Mouse (Mus musculus) liver, adult (tissue): ENCODE results near the gene Lpp.
A peak's percentile ranks its signal among the peaks of the same experiment; 100 is the strongest.

Experiments used
- GATA4 ChIP-seq: IDR thresholded peaks from 2 replicates; pipeline ENCODE4 v1.6.1; 2014; ENCODE audit warnings: mild to moderate bottlenecking, low read length; ENCODE audit not compliant: insufficient replicate concordance

Lpp gene

DNA sequence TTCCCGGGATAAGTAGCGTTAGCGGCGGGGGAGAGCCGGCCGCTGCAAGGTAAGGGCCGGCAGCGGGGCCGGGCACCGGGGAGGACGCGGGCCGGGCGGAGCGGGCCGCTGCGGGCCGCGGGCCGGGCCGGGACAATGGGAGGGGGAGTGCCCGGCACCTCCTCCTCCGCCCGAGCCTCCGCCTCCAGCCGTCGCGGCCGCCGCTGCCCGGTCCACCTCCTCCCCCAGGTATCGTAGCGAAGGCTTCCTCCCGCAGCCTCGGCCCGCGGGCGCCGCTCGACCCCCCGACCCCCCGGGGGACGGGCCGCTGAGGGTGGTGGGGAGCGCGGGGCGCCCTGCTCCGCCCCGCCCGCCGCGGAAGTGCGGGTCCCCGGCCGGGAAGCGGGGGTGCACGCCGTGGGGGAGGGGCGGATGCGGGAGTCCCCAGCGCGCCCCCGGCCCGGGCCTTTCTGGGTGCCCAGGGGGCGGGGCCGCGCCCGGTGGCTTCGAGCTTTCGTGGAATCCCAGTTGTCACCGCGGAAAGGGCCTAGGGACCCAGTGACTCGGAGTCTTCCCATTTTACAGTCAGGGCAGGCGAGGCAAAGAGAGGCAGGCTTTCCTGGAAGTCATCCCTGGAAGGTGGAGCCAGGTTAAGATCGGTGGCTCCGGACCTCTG, 376 bp downstream of the Lpp start:
- TF ChIP-seq GATA4 = no peak

DNA sequence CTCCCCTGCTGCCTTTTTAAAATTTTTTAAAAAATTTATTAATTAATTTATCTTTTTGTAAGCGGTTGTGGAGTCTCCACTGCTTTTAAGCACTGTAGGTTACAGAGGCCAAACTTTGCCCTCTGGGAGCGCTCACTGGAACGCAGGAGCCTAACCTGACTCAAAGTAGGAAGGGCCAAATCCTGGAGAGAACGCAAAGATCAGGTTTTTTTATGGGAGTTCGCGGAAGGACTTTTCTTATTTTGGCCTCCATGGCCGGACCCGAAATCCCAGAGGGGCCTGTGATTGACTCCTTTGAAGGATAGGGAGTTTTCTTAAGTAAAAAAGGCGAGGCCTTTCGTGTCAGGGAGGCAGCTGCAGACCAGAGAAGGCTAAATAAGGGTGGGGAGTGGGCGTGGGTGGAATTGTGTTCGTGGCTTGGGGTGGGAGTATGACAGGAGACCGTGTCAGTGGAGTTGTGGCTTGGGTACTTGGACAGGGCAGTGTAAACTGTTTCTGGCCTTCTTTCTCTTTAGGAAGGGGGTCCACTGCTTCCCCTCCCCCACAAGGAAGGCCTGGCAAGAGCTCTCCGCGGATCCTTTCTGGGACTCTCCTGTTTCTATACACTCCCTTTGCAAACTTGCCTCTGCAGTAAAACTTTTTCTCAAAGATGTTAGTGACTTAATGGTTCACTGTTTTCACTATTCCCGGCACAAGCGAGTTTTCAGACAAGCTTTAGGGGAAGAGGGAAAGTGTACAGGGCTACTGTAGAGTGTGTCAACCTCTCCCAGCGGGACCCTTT, 1.1 kb downstream of the Lpp start:
- no peak for TF ChIP-seq GATA4

DNA sequence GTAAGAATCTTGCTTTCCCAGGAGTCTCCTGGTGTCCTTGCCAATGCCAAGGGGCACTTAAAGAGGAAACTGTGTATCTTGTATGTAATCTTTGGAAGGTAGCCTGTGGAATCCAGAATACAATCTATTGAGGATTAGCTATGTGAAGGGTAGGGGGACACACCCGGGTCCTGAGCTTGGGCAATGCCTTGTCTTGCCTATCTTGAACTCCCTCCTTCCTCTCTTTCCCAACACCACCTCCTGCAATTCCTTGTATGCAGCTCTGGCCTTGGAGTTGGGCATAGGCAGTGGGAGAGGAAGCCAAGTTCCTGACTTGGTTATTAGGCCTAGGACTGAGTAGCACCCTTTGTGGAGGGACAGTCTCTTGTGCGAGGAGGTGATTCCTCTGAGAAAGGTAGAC, 1.8 kb downstream of the Lpp start:
- no peak for TF ChIP-seq GATA4

DNA sequence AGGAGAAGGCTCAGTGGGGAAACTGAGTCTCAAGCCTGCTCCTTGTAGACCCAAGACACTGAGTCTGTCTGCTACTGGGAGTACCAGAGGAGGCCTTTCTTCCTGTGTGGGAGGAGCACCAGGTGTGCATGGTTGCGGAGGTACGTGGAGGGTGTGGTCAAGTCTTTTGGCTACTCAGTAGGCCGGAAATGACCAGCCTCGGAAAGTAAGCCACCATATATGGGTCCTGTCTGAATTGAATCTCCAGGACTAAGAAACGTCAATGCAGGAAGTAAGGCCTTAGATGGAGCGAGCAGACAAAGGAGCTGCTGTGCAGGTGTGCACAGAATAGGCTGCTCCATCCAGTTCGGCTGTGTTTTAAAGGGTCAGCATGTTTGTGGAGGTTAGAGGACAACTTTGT, 3.2 kb downstream of the Lpp start:
- no peak for TF ChIP-seq GATA4

DNA sequence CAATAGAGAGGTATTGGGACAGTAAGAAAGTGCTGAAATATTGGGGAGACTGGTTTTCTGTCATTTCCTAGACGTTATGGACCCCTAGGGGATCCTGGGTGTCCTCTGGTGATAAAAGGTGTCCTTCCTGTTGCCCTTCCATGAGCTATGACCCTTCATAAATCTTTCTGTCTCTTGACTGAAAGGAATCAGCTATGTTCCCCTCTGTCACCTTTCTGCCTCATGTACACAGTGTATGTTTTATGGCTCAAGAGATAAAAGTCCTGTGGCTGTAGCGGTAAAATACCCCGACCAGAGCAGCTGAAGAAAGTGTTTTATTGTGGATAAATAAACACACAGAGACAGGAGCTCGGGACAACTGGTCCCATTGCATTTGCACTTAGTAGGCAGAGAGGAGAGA, 5.2 kb downstream of the Lpp start:
- TF ChIP-seq GATA4 = no peak

DNA sequence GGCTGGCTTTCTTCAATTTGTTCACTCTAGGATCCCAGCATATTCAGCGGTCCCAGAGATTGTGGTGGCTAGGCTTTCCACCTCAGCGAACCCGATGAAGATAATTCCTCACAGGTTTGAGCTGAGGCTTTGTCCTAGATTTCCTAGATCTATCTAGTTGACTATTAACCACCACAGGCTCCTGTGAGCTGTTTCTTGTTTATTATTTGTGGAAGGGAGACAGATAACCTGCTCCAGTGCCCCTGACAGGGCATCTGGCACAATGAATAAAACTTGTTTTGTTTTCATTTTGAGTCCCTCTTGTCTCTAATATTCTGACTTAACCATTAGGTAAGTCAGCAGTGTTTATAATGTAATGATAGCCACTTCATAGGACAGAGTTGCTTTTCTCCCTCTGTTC, 5.6 kb downstream of the Lpp start:
- peak; percentile 60; the same call in 1 of the 2 replicates for TF ChIP-seq GATA4

DNA sequence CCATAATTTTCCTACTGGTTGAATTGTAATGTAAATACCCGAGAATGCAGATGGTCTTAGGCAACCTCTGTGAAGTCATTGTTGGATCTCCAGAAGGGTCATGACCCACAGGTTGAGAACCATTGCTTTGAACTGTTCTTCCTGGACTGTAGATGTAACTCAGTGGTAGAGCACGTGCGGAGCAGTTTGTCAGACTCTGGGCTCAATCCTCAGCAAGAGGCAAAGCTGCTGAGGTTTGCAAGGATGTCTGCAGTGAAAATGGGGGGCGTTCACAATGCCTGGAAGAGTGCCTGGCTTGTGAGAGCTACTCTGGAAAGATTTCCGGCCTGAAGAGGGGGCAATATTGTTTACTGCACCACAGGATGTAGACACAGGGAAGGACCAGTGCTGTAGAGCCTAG, 6.2 kb downstream of the Lpp start:
- TF ChIP-seq GATA4 = no peak

DNA sequence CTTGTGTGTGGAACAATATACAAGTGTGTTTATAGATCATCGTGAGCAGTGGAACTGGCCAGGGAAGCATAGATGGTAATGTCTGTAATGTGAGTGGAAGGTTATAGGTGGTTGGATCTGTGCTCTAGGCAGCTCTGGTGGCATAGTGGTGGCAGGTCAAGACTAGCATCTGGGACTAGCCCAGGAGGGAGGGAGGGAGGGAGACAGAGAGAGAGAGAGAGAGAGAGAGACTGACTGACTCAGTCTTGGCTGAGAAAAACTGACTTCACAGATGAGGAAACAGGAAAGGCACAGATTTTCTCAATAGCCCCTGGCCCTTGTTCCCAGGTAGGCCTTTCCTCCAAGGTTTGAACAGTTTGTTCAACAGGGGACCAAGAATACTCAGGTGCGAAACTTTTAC, 7.5 kb downstream of the Lpp start:
- TF ChIP-seq GATA4 = no peak

DNA sequence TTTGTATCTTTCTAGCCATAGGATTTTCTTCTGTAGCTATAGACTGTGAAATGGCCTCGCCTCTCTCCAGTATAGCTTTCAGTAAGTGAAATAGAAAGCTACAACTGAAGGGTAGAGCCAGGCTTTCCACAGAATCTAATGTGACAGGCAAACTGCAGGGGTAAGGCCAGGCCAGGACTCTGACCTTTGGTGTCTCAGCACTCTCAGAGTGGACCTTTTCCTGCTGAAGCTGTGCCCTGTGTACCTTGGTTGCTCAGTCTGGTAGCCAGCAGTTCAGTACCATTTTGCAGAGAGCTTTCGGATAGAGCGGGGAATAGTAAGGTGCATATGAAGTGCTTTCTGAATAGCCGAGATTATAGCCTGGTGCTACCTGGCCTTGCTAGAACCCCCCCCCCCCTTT, 9.5 kb downstream of the Lpp start:
- TF ChIP-seq GATA4 = no peak

DNA sequence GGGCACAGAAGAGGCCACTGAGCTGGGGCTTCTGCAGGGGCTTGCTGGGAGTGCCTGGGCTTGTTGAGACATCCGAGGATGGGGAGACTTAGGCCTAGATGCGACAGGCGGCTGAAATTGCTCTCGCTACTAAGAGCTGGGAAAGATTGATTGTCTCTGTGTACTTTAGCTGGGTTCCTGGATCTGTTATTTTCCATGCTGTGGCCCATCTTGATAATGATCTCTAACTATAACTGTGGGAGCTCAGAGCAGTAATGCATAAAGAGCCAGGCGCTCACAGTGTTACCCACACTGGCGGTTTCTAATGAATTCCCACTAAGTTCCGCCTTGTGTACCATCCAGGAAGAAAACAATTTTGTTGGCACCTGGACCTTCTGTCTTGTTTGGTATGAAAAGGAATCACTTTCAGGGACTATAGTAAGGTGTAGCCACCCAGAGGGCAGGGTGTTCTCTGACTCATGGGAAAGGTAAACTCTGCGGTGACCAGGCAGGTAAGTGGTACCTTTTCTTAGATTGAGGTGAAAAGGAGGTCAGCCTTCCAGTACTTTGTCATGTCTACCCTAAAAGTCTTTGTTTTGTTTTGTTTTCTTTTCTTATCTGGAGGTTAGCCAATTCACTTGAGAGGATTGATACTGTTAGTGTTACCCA, 10.6 kb downstream of the Lpp start:
- TF ChIP-seq GATA4 = peak; percentile 82; the same call in 1 of the 2 replicates

DNA sequence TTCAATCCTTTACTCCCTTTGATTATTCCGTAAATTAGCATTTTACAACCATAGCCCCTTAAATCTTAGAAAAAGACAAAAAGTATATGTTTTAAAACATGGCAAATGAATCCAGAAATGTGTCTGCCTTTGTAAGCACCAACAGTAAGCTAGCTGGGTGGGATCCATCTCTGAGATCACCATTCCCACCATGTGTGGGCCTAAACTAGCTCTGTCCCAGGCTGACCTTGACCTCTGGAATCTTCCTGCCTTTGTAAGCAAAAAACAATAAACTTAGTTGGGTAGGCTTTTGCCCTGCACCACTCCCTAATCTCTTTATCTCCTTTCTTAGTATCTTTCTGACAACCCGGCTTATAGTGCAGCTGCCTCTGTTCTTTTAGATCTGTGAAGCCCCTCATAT, 13.2 kb downstream of the Lpp start:
- TF ChIP-seq GATA4 = no peak

DNA sequence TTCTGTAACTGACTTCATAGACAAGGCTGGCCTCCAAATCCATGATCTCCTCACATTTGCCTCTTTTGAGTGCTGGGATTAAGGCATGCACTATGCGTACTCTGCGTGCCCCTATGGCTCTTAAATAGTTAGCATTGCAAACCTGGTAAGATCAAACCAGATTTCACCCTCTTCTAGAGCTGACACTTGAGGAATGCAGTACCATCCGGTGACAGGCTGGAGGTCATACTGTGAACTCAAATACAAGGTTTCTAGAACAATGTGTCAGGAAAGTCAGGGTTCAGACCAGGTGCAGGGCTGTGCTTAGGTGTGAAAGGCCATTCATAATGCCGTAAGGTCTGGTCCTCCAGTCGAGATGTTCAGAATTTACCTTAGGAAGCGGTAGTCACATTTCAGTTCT, 18.0 kb downstream of the Lpp start:
- no peak for TF ChIP-seq GATA4

DNA sequence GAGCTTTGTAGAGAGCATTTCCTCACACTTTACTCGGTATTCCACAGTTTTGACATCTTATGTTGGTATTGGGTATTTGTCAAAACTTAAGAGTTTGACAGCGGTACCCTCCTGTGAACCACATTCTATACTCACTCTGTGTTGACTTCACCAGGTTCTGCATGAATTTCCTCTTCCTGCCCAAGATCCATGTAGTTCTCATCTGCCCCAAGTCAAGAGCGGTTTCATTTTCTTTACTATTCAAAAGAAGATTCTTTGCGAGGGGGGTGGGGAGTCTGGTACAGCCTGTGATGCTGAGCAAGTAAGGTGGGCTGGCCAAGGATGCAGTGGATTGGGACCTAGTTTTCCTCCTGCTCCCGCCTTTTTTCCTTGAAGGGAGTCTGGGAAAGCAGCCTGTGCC, 18.9 kb downstream of the Lpp start:
- TF ChIP-seq GATA4 = no peak

DNA sequence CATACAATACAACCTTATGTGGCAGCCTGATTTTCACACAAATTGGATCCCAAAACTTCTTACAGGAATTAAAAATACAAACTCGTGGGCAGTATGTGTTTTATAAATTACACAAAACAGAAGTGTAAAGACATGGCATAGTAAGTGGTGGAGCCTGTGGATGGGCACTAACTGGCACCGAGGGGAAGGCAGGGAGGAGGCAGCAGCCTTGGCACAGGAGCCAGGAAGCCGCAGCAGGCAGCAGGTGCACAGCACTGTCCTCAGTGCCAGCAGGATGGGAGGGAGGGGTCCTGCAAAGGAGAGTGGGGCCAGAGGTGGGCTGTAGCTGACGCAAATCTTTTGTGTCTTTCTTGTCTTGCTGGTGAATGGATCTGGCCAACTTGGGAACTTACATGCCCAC, 19.8 kb downstream of the Lpp start:
- TF ChIP-seq GATA4 = no peak

DNA sequence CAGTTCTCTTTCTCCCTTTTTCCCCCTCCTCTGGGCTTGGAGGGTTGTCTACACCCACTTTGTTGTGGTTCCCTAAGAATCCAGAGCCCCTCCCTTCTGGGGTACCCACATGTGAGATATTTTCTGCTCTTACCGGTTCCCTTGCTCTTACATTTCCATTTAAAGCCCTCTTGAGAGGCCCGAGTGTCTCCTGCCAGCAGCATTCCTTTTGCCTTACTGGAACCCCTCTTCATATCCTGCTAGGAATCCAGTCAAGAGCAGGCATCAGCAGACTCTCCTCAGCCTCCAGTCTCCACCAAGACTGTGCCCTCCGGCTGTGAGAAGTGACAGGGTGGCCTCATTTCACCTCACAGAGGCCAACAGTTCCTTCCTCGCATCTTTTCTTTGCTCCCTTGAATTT, 24.7 kb downstream of the Lpp start:
- no peak for TF ChIP-seq GATA4

DNA sequence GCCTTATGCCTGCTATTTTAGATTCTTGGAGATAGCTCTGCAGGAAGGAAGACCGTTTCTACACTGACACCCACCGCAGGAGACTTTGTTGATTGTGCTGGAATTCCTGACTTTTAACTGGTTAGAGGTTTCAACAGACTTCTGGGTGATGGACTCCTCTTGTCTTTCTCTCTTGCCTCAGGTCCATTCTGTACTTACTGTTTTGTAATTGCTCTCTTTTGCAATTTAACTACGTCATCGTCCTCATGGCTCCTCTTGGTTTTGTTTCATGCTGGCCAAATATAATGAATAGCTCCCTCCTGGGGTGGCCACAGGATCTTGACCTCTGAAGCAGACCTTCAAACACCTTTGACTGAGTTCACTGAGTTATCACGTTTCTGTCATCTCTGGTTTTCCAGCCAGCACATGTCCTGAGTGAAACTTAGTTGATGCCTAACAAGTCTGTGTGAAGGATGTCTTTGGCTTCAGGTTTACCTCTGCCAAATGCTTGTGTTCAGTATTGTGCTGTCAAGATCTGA, 27.4 kb downstream of the Lpp start:
- TF ChIP-seq GATA4 = peak; percentile 44; the same call in 1 of the 2 replicates
